Mouse (Mus musculus) forebrain, embryonic 10.5 days (tissue): ENCODE results near the gene Spats2. TPM values are rescaled to one million over a fixed set of nuclear protein-coding genes. Genes with fewer than 3 reads are reported as not detected.

ENCODE experiments used
- DNase-seq: peaks from one replicate; pipeline ENCODE4 v3.0.0-alpha.2; 2017; ENCODE audit warnings: low spot score; ENCODE audit errors: extremely low spot score
- H3K27ac ChIP-seq: fragments of 300-500 bp; sonication (generic); 2 replicates; pipeline ENCODE4 v1.5.1; 2016; ENCODE audit warnings: mild to moderate bottlenecking
- H3K27me3 ChIP-seq: fragments of 300-500 bp; sonication (generic); 2 replicates; pipeline ENCODE4 v1.6.1; 2016; ENCODE audit warnings: mild to moderate bottlenecking; ENCODE audit not compliant: poor library complexity, severe bottlenecking
- H3K36me3 ChIP-seq: fragments of 300-500 bp; sonication (generic); replicated peaks from 2 replicates; pipeline ENCODE4 v1.6.1; 2016; ENCODE audit warnings: mild to moderate bottlenecking, moderate library complexity
- H3K4me1 ChIP-seq: fragments of 300-500 bp; sonication (generic); 2 replicates; pipeline ENCODE4 v1.6.1; 2016
- H3K4me3 ChIP-seq: fragments of 300-500 bp; sonication (generic); 2 replicates; pipeline ENCODE4 v1.5.1; 2016; ENCODE audit warnings: mild to moderate bottlenecking, moderate library complexity
- H3K9me3 ChIP-seq: fragments of 300-500 bp; sonication (generic); 2 replicates; pipeline ENCODE4 v1.6.1; 2016; ENCODE audit warnings: mild to moderate bottlenecking, moderate library complexity
- WGBS: fragments of 180-500 bp; shearing (Covaris S2); methylation state at CpG from one replicate; pipeline ENCODE4 v1.1.7; 2016; 5-methylcytosine and 5-hydroxymethylcytosine counted together
- polyA plus RNA-seq: library from polyadenylated mRNA; unstranded; fragments of >200 nt; fragmentation: Nextera tagmentation; extraction: Ambion mirVana; gene quantifications from 2 replicates; pipeline ENCODE4 v1.2.1, GENCODE M21; 2016

Spats2 gene
- polyA plus RNA-seq, 1 experiment from 2014 or later, result 53.5 TPM

DNA sequence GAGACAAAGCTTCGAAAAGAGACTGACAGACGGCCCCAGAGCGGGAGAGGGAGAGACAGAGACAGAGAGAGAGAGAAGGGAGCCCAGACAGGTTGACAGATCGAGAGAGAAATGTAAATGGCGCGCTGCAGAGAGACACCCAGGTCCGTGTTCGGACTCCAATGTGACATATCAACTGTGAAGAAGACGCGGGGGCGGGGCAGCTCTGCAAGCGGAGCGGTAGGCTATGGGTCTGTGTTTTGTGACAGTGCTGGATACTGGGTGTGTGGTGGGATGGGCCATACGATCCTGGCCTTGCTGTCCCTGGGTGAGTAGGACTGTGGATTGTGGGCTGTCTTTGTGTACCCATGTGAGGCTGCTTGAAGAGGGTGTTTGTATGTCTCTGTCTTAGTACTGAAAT, 36.6 kb upstream of the Spats2 start:
- no peaks in the 10 kb centered on the region for H3K36me3 ChIP-seq
- peaks cover 60% of the 10 kb centered on the region for H3K4me1 ChIP-seq
- H3K27me3 ChIP-seq, result peaks cover 100% of the 10 kb centered on the region
- peak overlapping the region; percentile 40; the same call in 1 of the 2 replicates for H3K4me3 ChIP-seq
- no peak for DNase-seq
- no peak overlapping the region for H3K27ac ChIP-seq
- WGBS, result 8% methylated on average over 14 of the region's 14 CpGs
- H3K9me3 ChIP-seq, result no peaks in the 10 kb centered on the region; the same call in 1 of the 2 replicates

DNA sequence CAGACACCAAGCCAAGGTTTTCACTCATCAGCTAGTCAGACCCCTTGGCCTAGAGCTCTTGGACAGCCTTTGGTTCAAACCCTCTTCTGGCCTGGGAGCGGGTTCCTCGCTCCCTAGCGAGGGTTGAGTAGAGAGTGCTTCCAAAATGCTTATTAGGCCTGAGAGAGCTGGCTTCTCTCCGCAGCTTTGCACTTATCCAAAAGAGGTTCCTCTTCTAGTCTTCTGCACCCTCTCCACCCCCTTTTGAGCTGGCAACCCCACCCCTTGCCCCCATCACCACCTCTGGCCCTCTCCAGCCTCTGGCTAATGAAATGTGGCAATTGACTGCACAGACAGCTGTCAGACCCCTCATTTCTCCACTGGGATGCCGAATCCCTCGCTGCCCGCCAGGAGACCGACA, 32.8 kb upstream of the Spats2 start, which contains the start of gene Dnajc22:
Gene Dnajc22 (plus strand): TSS at position 301 of the 400 bp plus-strand sequence.
- DNase-seq, result peak; percentile 36
- H3K4me3 ChIP-seq, result peak within 1 kb of the TSS; percentile 60
- H3K27me3 ChIP-seq, result peaks cover 98% of the 10 kb centered on the region
- H3K36me3 ChIP-seq, result no peaks in the 10 kb centered on the region
- no peaks in the 10 kb centered on the region for H3K9me3 ChIP-seq
- H3K27ac ChIP-seq, result peak within 1 kb of the TSS; percentile 82
- peaks cover 79% of the 10 kb centered on the region for H3K4me1 ChIP-seq
- whole genome bisulfite sequencing, result 7% methylated on average over 8 of the region's 8 CpGs

DNA sequence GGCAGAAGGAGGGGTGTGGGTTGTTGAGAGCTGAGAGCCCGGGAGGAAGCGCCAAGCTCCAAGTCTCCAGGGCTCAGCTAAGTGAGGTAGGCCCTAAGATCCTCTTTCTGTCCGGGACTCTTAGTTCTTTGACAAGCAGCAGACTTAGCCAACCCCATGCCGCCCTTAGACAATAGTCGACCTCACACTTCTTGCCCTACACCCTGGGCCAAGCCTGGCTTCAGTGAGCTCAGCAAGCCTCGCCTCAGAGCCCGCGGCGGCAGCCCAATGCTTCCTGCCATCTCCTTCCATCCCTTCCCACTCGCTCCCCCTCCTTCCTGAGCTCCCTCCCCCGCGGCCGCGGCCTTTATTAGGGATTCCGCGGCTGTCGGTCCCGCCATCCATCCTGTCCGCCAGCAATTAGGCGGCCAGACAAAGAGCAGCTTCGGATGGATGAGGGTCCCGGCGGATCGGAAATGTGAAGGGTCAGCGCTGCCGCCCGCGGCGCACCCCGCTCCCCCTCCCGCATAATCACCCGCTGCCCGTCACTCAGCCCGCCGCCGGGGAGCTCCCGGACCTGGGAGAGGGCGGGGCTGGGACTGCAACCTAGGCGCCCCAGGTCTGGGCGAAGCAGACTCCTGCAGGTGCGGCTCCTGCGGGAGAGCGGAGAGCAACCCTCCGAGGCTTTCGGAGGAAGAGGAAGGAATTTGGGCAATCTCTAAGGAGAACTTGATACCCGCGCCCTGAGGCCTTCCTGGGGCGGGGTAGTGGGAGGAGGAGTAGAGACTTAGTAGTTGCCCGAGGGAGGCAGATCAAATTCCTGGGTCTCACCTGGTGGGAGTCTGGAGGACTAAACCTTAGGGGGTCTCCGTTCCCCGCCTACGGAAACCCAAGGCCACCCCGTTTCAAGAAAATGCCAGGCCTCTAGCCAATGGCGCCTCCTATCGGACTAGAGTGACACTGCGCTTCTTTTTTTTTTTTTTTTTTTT, 32.1 kb upstream of the Spats2 start:
- peak overlapping the region; percentile 60 for H3K4me3 ChIP-seq
- peak; percentile 75 for DNase-seq
- peak overlapping the region; percentile 82 for H3K27ac ChIP-seq
- under 1% methylated on average over 56 of the region's 56 CpGs for WGBS
- H3K36me3 ChIP-seq, result no peaks in the 10 kb centered on the region
- peaks cover 79% of the 10 kb centered on the region for H3K4me1 ChIP-seq
- no peaks in the 10 kb centered on the region for H3K9me3 ChIP-seq
- peaks cover 98% of the 10 kb centered on the region for H3K27me3 ChIP-seq

DNA sequence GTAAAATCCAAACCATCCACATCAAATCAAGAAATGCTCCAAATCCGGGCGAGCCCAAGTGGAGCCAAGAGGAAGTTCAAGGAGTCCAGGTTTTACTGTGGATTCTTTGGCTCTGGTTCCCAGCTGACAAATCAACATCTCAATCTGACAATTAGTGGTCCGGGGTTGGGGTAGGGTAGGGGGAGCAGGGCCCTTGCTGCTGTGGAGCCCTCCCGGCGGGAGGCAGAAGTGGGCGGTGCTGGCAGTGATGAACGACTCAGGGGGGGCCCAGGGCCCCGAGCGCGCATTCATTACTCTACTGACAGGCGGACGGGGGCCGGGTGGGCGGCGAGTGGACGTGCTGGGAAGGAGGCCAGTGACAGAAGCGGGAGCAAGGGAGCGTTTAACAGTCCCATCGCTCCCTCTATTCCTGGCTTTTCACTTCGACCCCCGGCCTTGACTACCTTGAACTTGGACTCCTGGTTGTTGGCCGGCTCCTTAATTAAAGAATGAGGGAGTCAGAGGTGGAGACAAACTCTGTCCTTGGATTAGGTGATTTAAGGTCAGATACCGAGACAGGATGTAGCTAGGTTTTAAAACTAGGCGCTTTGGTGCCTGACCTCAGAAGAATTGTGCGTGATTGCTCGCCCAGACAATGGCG, 31.0 kb upstream of the Spats2 start:
- DNase-seq, result no peak
- no peaks in the 10 kb centered on the region for H3K36me3 ChIP-seq
- H3K9me3 ChIP-seq, result no peaks in the 10 kb centered on the region
- WGBS, result 1% methylated on average over 27 of the region's 27 CpGs
- H3K4me3 ChIP-seq, result peak overlapping the region; percentile 28
- peaks cover 79% of the 10 kb centered on the region for H3K4me1 ChIP-seq
- peaks cover 98% of the 10 kb centered on the region for H3K27me3 ChIP-seq
- H3K27ac ChIP-seq, result no peak overlapping the region

- 5% methylated on average over 6 of the region's 6 CpGs for WGBS
- peaks cover 73% of the 10 kb centered on the region for H3K4me1 ChIP-seq
- no peak for DNase-seq
- H3K27ac ChIP-seq, result no peak overlapping the region
- peak overlapping the region; percentile 28; the same call in 1 of the 2 replicates for H3K4me3 ChIP-seq
- H3K9me3 ChIP-seq, result no peaks in the 10 kb centered on the region
- no peaks in the 10 kb centered on the region for H3K36me3 ChIP-seq
- peaks cover 97% of the 10 kb centered on the region for H3K27me3 ChIP-seq
Observed at GRCm38 (mm10) chr15:99095356-99095755, 30.4 kb upstream of the Spats2 start.

GRCm38 (mm10) chr15:99096061-99096793, 29.5 kb upstream of the Spats2 start:
- Histone ChIP-seq H3K27ac (peak overlapping the region; percentile 65; the same call in 1 of the 2 replicates), H3K36me3 (no peaks in the 10 kb centered on the region), H3K9me3 (no peaks in the 10 kb centered on the region), H3K4me1 (peaks cover 66% of the 10 kb centered on the region), H3K27me3 (peaks cover 97% of the 10 kb centered on the region), H3K4me3 (peak overlapping the region; percentile 50)
- WGBS, result 1% methylated on average over 24 of the region's 24 CpGs
- no peak for DNase-seq

- Histone ChIP-seq H3K27ac (peak overlapping the region; percentile 65), H3K4me3 (peak overlapping the region; percentile 50), H3K27me3 (peaks cover 91% of the 10 kb centered on the region), H3K4me1 (peaks cover 66% of the 10 kb centered on the region), H3K36me3 (no peaks in the 10 kb centered on the region), H3K9me3 (no peaks in the 10 kb centered on the region)
- under 1% methylated on average over 48 of the region's 58 CpGs for WGBS
- DNase-seq, result peak; percentile 55
Observed at GRCm38 (mm10) chr15:99096831-99097500, 28.8 kb upstream of the Spats2 start.

DNA sequence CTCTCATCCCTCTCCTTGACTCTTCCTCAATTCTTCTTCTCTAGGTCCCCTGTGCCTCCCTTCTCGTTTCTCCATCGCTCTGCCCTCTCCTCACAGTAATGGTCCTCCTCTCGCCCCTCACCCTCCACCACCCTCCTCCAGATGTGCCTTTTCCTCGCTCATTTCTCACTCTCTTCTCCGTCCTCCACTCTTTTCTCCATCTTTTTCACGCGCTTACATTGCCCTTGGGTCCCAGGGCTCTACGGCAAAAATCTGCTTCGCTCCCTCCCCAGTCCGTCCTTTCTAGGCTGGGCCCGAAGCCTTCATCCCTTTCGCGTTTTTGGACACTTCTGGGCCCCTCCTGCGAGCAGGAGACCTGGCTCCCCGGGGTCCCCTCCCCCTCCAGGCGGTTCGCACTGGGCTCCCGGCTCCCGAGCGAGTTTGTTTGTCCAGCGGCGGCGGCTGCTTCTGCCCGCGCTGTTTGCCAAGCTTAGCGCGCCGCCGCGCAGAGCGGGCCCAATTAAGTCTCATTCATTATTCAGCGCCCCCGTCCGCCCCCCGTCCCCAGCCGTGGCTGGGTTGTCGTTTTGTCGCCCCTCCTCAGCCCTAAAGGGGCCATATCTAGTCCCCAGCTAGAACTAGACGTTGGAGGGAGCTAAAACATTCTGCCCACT, 27.8 kb upstream of the Spats2 start:
- DNase-seq, result peak; percentile 64
- H3K27me3 ChIP-seq, result peaks cover 81% of the 10 kb centered on the region
- H3K9me3 ChIP-seq, result no peaks in the 10 kb centered on the region
- under 1% methylated on average over 39 of the region's 39 CpGs for WGBS
- H3K4me1 ChIP-seq, result peaks cover 61% of the 10 kb centered on the region
- H3K4me3 ChIP-seq, result peak overlapping the region; percentile 50
- peak overlapping the region; percentile 60 for H3K27ac ChIP-seq
- no peaks in the 10 kb centered on the region for H3K36me3 ChIP-seq

GRCm38 (mm10) chr15:99098493-99098861, 27.2 kb upstream of the Spats2 start:
- no peaks in the 10 kb centered on the region for H3K36me3 ChIP-seq
- peak overlapping the region; percentile 50 for H3K4me3 ChIP-seq
- H3K4me1 ChIP-seq, result peaks cover 56% of the 10 kb centered on the region
- DNase-seq, result no peak
- peaks cover 76% of the 10 kb centered on the region for H3K27me3 ChIP-seq
- no peaks in the 10 kb centered on the region for H3K9me3 ChIP-seq
- 0 out of 2 replicates have a peak overlapping the region, but pooled peaks have one; percentile 60 for H3K27ac ChIP-seq
- under 1% methylated on average over 9 of the region's 9 CpGs for WGBS

DNA sequence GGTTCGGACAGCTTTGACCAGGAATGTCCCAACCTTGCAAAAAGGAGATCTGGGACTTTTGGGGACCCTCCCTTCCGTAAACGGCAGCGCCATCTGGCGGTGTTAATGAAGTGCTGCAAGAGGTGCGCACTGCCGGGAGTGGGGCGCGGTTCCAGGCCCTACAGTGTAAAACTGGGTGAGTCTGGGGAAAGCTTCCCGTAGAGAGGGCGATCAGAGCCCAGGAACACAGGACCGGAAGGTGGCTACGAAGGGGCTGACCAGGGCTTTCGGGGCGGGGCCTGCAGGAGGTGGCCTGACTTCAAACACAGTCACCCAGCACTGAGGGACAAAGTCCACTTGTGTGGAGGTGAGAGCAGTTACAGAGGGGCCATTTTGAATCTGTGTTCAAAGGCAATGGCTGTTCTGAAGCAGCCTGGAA, 26.6 kb upstream of the Spats2 start:
- peaks cover 51% of the 10 kb centered on the region for H3K4me1 ChIP-seq
- peak; percentile 74 for DNase-seq
- H3K27ac ChIP-seq, result peak overlapping the region; percentile 58
- no peaks in the 10 kb centered on the region for H3K9me3 ChIP-seq
- H3K36me3 ChIP-seq, result no peaks in the 10 kb centered on the region
- peak overlapping the region; percentile 50 for H3K4me3 ChIP-seq
- H3K27me3 ChIP-seq, result peaks cover 71% of the 10 kb centered on the region
- under 1% methylated on average over 15 of the region's 15 CpGs for WGBS

DNA sequence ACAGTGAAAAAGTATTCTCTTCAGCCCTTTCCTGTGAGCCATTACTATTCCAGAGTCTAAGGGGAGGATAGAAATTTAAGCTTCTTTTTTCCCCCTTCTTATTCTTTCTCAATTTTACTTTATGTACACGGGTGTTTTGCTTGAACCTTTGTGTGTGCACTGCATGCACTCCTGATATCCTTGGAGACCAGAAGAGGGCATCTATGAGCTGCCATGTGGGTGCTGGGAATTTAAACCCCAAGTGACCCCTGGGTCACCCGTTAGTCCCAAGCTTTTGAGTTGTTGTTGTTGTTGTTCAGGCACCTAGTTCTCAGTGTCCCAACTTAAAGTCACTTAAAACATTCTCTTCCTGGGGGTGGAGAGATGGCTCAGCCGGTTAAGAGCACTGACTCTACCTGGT, 25.7 kb upstream of the Spats2 start:
- no peak for DNase-seq
- peaks cover 63% of the 10 kb centered on the region for H3K27me3 ChIP-seq
- 53% methylated on average over 3 of the region's 3 CpGs for WGBS
- peaks cover 44% of the 10 kb centered on the region for H3K4me1 ChIP-seq
- H3K4me3 ChIP-seq, result no peak overlapping the region
- H3K36me3 ChIP-seq, result no peaks in the 10 kb centered on the region
- no peaks in the 10 kb centered on the region for H3K9me3 ChIP-seq
- no peak overlapping the region for H3K27ac ChIP-seq
